Mouse (Mus musculus): Measurements from ENCODE around the gene Galnt2.

Gene Galnt2

GRCm38 (mm10) chr8:124239350-124239749 lies 8.2 kb downstream of the Galnt2 start:
- no peak for DNase-seq

- no peak for DNase-seq
Observed at GRCm38 (mm10) chr8:124240932-124241331, 9.7 kb downstream of the Galnt2 start.

DNA sequence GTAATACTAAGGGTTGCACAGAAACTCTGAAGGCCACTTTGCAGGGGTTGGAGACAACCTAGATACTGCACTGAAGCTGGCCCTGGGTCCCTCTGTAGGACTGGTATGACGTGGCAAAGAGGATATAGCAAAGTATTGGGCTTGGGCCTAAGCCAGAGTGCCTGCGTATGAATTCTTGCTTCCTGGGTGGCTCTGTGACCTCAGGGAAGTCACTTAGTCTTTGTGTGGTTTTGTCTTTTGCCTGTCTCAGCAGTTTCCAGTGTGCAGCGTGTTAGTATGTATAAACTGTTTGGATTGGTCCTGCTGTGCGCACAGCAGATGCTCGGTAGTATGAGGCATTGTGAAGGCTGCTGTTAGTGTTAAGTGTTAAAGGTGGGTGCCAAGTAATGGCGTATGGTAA lies 11.0 kb downstream of the Galnt2 start:
- DNase-seq, result peak in 1 of 2 experiments; percentile 43

- peak; percentile 44 to 57 for DNase-seq
Observed at GRCm38 (mm10) chr8:124242913-124243312, 11.7 kb downstream of the Galnt2 start.

DNA sequence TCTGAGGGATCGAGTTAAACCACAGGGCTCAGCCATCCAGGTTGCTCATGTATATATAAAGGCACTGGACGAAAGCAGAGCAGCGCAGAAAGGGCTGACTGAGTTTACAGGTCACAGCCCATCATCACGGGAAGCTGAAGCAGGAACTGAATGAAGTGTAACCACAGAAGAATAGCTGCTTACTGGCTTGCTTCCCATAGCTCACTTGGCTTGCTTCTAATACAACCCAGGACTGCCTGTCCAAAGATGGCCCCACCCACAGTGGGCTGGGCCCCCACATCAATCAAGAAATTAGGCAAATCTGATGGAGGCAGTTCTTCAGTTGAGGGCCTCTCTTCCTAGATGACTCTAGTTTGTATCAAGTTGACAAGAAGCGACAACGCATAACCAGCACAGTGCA lies 16.4 kb downstream of the Galnt2 start:
- DNase-seq, result peak; percentile 35 to 43

DNA sequence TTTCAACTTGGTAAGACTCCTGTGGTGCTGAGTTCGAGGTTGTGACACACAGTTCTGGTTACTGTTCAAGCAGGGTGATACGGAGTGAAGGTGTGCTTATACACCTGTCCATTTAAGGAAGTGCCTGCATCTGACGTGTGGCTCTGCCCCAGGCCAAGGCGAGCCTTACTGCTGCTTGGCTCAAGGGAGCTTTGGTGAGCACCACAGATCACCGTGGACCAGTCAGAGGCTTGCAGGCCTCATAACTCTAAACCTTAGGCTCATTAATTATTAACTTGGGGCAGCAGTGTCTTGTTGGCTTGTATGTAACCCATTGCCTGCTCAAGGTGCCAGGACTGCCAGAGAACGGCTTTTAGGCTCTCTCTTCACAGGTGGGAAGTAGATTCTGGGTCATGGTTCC lies 17.5 kb downstream of the Galnt2 start:
- DNase-seq, result peak; percentile 62 to 85

DNA sequence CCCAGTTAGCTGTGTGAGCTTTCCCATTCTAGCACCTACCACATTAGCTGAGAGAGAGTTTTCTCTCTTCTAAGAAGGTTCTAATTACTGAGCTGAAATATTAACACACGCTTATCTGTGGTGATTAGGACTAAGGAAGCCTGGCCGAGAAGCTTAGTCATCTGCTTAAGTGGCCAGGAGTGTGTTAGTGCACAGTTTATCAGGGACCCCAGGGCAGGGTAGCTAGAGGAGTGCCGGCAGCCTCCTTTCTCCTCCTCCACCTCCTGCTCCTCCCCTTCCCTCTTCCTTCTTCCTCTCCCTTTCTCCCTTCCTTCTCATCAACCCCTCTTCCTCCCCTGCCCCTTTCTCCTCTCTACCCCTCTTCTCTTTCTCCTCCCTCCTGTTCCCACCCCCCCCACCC lies 19.1 kb downstream of the Galnt2 start:
- DNase-seq, result no peak

DNA sequence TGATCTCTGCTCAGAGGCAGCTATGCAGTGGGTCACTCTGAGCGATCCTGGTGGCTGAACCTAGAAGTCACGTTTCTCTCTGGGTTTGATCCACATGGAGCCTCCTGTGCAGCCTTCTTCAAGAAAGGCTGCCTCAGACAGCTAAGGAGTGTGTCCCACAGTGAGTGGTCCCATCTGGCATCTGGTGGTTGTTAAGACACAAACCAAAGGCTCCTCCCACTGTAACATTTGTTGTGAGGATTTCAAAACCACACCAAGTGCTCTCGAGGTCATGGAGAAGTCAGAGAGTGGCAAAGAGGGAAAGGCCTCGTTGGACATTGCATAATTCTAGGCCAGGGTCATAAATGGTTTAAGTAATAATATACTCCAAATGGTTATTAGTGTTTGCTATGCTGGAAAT lies 19.6 kb downstream of the Galnt2 start:
- peak in 1 of 2 experiments; percentile 45 for DNase-seq

DNA sequence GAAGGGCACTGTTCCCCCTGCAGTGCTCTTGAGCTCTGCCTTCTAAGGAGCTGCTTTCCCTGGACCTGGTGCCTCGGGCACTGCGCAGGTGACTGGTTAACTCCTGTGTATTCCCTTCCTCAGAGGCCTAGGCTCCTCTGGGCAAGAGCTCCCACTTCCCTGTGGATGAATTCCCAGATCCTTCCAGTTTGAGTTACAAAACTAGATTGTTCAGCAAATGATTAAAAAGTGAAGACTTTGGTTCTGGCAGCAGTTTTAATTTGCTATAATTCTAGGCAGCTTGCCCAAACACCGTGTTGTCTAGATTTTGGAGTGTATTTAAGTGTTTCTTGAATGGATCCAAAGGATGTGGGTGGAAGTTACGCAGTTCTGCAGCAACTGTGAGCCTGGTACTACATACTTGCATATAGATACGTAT lies 21.4 kb downstream of the Galnt2 start:
- peak; percentile 65 to 71 for DNase-seq

- DNase-seq, result no peak
Observed at GRCm38 (mm10) chr8:124253939-124254338, 22.7 kb downstream of the Galnt2 start.

GRCm38 (mm10) chr8:124256841-124257240 lies 25.6 kb downstream of the Galnt2 start:
- no peak for DNase-seq

- DNase-seq, result peak; percentile 69 to 74
Observed at GRCm38 (mm10) chr8:124257363-124257762, 26.2 kb downstream of the Galnt2 start.

DNA sequence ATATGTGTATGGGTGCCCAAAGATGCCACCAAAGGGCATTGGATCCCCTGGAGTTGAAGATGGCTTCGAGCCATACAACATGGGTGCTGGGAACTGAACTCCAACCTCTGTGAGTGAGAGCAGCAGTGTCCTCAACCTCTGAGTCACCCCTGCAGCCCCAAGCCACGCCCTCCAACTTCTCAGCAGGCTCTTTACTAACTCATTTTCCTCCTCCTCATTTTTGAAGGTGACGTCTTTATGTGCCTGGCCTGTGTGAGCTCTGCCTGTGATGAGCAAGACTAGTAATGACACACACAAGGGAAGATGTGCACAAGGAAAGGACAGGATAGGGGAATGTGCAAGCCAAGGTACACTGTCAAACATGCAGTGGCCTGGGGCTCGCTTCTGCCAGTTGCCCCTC lies 28.0 kb downstream of the Galnt2 start:
- DNase-seq, result no peak

- DNase-seq, result no peak
Observed at GRCm38 (mm10) chr8:124259925-124260324, 28.7 kb downstream of the Galnt2 start.

- DNase-seq, result no peak
Observed at GRCm38 (mm10) chr8:124260371-124260770, 29.2 kb downstream of the Galnt2 start.

DNA sequence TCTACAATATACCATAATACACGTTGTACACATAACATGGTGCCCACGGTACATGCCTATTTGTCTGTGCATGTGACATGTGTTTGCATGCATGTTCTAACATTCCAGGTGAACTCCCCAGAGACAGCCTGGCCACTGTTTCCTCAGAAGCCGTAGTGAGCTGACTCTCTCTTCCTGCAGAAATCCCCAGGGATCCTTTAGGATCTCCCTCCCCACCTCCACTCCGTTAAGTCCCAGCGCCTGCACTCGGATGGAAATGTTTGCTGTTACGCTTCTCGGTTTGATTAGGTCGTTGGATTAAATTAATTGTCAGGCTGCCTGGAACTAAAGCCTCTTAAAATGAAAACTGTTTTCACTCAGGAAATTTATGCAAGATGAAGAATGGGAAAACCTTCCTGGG lies 31.9 kb downstream of the Galnt2 start:
- no peak for DNase-seq

DNA sequence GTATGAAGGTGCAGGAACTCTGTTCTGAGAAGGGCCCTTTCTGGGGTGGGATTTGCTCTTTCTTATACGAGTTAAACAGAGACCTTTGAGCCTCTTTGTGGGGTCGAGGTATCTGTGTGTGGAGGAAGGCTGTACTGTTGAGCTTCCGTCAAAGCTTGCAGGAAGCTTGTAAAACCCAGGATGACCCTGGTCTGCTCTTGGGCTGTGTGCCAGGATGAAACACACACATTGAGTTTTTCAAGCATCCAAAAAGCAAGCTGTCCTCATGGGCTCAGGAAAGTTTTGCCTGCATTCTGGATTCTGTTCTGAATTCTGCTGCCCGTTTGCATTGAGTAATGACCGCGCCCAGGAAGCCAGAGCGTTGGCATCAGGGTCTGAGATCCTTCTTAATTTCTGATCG lies 32.8 kb downstream of the Galnt2 start:
- no peak for DNase-seq

DNA sequence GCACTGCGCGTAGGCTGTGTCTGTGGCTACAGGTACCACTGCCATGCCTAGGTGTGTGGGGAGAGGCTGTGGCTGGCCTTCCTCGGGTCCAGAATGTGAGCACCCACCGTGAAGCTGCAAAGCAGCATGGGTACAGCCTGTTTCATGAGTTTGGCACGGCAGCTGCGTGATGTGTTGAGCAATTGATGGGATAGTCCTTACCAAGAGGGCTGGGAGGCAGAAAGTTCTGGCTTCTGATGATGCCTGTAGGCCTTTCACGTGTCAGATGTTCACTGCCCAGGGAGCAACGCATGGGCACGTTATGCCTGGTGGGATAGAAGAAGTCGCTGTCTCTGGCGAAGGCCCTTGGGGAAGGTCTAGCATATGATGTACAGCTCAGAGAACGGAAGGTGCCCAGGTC lies 33.5 kb downstream of the Galnt2 start:
- no peak for DNase-seq

DNA sequence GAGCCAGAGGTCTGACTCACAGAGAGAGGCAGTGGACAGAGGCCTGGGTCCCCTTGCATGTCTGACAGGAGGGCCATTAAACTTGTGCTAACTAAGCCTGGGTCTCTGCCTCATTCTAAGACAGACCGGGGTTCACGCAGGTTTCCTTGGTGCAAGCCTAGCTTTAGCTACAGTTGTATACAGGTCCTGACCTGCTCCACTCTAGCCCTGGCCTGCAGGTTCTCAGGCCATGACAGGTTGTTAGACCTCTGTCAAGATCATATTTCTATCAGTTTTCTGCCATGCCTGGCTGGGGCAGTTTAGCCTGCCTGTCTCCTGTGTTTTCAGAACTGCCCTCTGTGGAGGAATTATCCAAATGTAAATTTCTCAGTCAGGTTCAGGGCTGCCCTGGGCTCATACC lies 33.9 kb downstream of the Galnt2 start:
- DNase-seq, result no peak

DNA sequence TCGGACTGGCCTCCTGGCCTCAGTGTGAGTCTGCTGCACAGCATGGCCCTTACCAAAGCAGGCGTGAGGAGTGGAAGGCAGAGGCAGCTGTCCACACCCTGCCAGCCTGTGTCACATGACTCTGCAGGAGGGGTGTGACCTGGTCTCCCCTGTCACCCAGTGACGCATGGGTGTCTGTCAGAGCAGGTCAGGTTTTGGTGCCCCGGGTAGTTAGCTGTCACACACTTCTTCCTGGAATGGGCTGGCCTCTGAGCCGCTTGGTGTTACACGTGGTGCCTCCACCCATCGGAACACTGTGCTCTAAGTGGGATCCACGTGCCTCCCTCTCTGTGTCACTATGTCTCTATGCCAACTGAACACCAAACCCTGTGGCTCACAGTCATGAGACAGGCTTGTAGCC lies 34.6 kb downstream of the Galnt2 start:
- DNase-seq, result no peak

GRCm38 (mm10) chr8:124267206-124267605 lies 36.0 kb downstream of the Galnt2 start:
- no peak for DNase-seq

GRCm38 (mm10) chr8:124270504-124270903 lies 39.3 kb downstream of the Galnt2 start:
- DNase-seq, result no peak

DNA sequence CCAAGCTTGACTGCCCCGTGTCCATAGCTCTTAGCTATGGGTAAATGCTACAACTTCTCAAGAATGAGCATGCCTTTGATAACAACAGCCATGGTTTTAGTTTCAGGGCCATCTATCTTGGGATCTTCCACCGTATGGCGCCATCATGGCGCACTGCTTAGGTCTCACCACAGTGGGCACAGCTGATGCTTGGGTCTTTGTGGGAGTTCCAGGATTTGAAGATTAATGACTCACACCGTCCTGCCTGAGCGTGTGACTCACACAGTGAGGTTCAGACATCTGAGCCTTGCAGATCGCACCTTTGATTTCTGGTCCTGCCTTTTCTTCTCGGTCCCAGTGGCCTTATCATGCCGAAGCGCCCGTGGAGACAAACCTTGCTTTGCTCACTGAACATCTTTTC lies 39.7 kb downstream of the Galnt2 start:
- no peak for DNase-seq

DNA sequence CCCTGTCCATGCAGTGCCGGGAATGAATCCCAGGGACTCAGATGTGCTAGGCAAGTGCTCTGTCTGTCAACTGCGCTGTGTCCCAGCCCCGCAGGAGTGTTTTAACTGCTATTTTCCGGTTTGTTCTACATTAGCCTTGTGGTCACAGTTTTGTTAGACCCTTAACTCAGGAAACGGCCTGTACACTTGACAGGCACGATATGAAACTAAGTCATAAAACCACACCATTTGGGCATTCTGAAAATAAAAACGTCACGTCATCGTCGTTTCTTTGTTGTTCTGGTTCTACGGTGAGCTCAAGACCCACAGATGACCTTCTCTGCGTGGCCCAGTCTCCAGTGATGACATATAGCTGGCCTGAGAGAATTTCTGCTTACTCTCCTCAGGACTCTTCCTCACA lies 40.3 kb downstream of the Galnt2 start:
- DNase-seq, result no peak

GRCm38 (mm10) chr8:124272792-124273191 lies 41.6 kb downstream of the Galnt2 start:
- peak; percentile 44 to 66 for DNase-seq

All from kidney, adult 8-10 months (tissue).